Mouse (Mus musculus) hindbrain, embryonic 11.5 days (tissue): ENCODE results near the gene Tas2r140. TPM values are rescaled to one million over a fixed set of nuclear protein-coding genes. Genes with fewer than 3 reads are reported as not detected.
A peak's percentile ranks its signal among the peaks of the same experiment; 100 is the strongest.

Experiments used
- ATAC-seq: fragments of 200-750 bp; cut with Nextera tagmentation; 2 replicates; pipeline ENCODE4 v1.8.0; 2017; ENCODE audit warnings: mild to moderate bottlenecking, moderate TSS enrichment, moderate library complexity; ENCODE audit not compliant: low FRiP score
- DNase-seq: peaks from one replicate; pipeline ENCODE4 v3.0.0-alpha.2; 2015; ENCODE audit warnings: low spot score
- H3K27ac ChIP-seq: fragments of 300-500 bp; sonication (generic); 2 replicates; pipeline ENCODE4 v1.5.1; 2014; ENCODE audit warnings: mild to moderate bottlenecking, low read depth, low read length
- H3K27me3 ChIP-seq: fragments of 300-500 bp; sonication (generic); 2 replicates; pipeline ENCODE4 v1.6.1; 2014; ENCODE audit warnings: mild to moderate bottlenecking, low read length, moderate library complexity, mixed read lengths; ENCODE audit not compliant: control insufficient read depth, insufficient read depth
- H3K36me3 ChIP-seq: fragments of 300-500 bp; sonication (generic); 2 replicates; pipeline ENCODE4 v1.6.1; 2014; ENCODE audit warnings: mild to moderate bottlenecking, low read length, moderate library complexity, mixed read lengths; ENCODE audit not compliant: control insufficient read depth, insufficient read depth
- H3K4me1 ChIP-seq: fragments of 300-500 bp; sonication (generic); replicated peaks from 2 replicates; pipeline ENCODE4 v1.6.1; 2014; ENCODE audit warnings: low read length, mixed read lengths; ENCODE audit not compliant: control insufficient read depth, insufficient read depth
- H3K4me2 ChIP-seq: fragments of 300-500 bp; sonication (generic); replicated peaks from 2 replicates; pipeline ENCODE4 v1.6.1; 2014; ENCODE audit warnings: mild to moderate bottlenecking, low read depth, low read length
- H3K4me3 ChIP-seq: fragments of 300-500 bp; sonication (generic); 2 replicates; pipeline ENCODE4 v1.5.1; 2014; ENCODE audit warnings: low read depth, low read length
- H3K9ac ChIP-seq: fragments of 300-500 bp; sonication (generic); 2 replicates; pipeline ENCODE4 v1.6.1; 2014; ENCODE audit warnings: low read depth, low read length
- H3K9me3 ChIP-seq: fragments of 300-500 bp; sonication (generic); 2 replicates; pipeline ENCODE4 v1.6.1; 2016; ENCODE audit warnings: low read length; ENCODE audit not compliant: control insufficient read depth
- WGBS: fragments of 180-500 bp; shearing (Covaris S2); extraction: QIAGEN DNeasy Blood & Tissue Kit; methylation state at CpG from one replicate; pipeline ENCODE4 v1.1.7; 2014; 5-methylcytosine and 5-hydroxymethylcytosine counted together
- polyA plus RNA-seq: library from polyadenylated mRNA; unstranded; fragments of >200 nt; fragmentation: Nextera tagmentation; extraction: Ambion mirVana; gene quantifications from 2 replicates; pipeline ENCODE4 v1.2.1, GENCODE M21; 2014

Tas2r140 gene
- polyA plus RNA-seq = not detected in 2 replicates

GRCm38 (mm10) chr6:133055716-133056115 lies at the start of gene Tas2r140:
Gene Tas2r140 (minus strand): TSS chr6:133055816.
- no peaks in the 10 kb centered on the region for H3K9me3 ChIP-seq
- ATAC-seq = no peak
- no peaks in the 10 kb centered on the region for H3K27me3 ChIP-seq
- no peak for DNase-seq
- H3K27ac ChIP-seq = no peak within 1 kb of the TSS
- no peak within 1 kb of the TSS for H3K4me3 ChIP-seq
- no peaks in the 10 kb centered on the region for H3K4me1 ChIP-seq
- H3K36me3 ChIP-seq = no peaks in the 10 kb centered on the region
- H3K4me2 ChIP-seq = no peak within 1 kb of the TSS
- H3K9ac ChIP-seq = no peak within 1 kb of the TSS

GRCm38 (mm10) chr6:133104609-133104921 lies 48.9 kb upstream of the Tas2r140 start, which contains the start of gene Smim10l1:
Gene Smim10l1 (plus strand): TSS chr6:133104909.
- Histone ChIP-seq H3K4me2 (peak within 1 kb of the TSS; percentile 41), H3K9ac (peak within 1 kb of the TSS; percentile 94)

GRCm38 (mm10) chr6:133102430-133102829 lies 46.8 kb upstream of the Tas2r140 start:
- Histone ChIP-seq H3K36me3 (no peaks in the 10 kb centered on the region), H3K27me3 (no peaks in the 10 kb centered on the region), H3K4me2 (no peak overlapping the region), H3K27ac (no peak overlapping the region), H3K4me1 (no peaks in the 10 kb centered on the region), H3K9ac (no peak overlapping the region), H3K9me3 (no peaks in the 10 kb centered on the region), H3K4me3 (no peak overlapping the region)
- 67% methylated on average over 1 of the region's 1 CpGs for WGBS
- no peak for DNase-seq
- ATAC-seq = no peak

More at GRCm38 (mm10) chr6:133104609-133104921, 48.9 kb upstream of the Tas2r140 start, which contains the start of gene Smim10l1:
- Histone ChIP-seq H3K4me1 (no peaks in the 10 kb centered on the region), H3K27ac (peak within 1 kb of the TSS; percentile 98), H3K36me3 (no peaks in the 10 kb centered on the region), H3K27me3 (no peaks in the 10 kb centered on the region), H3K9me3 (no peaks in the 10 kb centered on the region), H3K4me3 (peak within 1 kb of the TSS; percentile 84)
- DNase-seq = no peak
- no peak for ATAC-seq

- WGBS = 73% methylated on average over 8 of the region's 8 CpGs
- Histone ChIP-seq H3K4me2 (no peak overlapping the region), H3K27me3 (no peaks in the 10 kb centered on the region), H3K4me3 (no peak overlapping the region), H3K9ac (no peak overlapping the region), H3K36me3 (no peaks in the 10 kb centered on the region), H3K4me1 (no peaks in the 10 kb centered on the region), H3K27ac (no peak overlapping the region), H3K9me3 (no peaks in the 10 kb centered on the region)
- DNase-seq (no peak), ATAC-seq (no peak)
Observed at GRCm38 (mm10) chr6:133092226-133092625, 36.6 kb upstream of the Tas2r140 start.

- no peak within 1 kb of the TSS for H3K4me2 ChIP-seq
- 85% methylated on average over 2 of the region's 2 CpGs for WGBS
- no peaks in the 10 kb centered on the region for H3K4me1 ChIP-seq
- no peak within 1 kb of the TSS for H3K9ac ChIP-seq
- no peaks in the 10 kb centered on the region for H3K36me3 ChIP-seq
- no peak within 1 kb of the TSS for H3K4me3 ChIP-seq
- H3K27me3 ChIP-seq = no peaks in the 10 kb centered on the region
- ATAC-seq (no peak), DNase-seq (no peak)
- H3K9me3 ChIP-seq = no peaks in the 10 kb centered on the region
- H3K27ac ChIP-seq = no peak within 1 kb of the TSS
Observed at GRCm38 (mm10) chr6:133037001-133037400, 18.6 kb downstream of the Tas2r140 start, which contains the start of gene Tas2r103. Gene Tas2r103 (minus strand): TSS chr6:133037101.

Other genes with a start within 250 kb of the Tas2r140 start
- not detected in 2 replicates for gene Tas2r123, start 208.7 kb downstream of the Tas2r140 start, polyA plus RNA-seq
- not detected in 2 replicates for gene Tas2r116, start 200.4 kb downstream of the Tas2r140 start, polyA plus RNA-seq
- gene Tas2r110, start 187.8 kb downstream of the Tas2r140 start, polyA plus RNA-seq = not detected in 2 replicates
- gene Tas2r113, start 162.8 kb downstream of the Tas2r140 start, polyA plus RNA-seq = not detected in 2 replicates
- gene Tas2r125, start 146.2 kb downstream of the Tas2r140 start, polyA plus RNA-seq = not detected in 2 replicates
- gene Tas2r129, start 104.7 kb downstream of the Tas2r140 start, polyA plus RNA-seq = not detected in 2 replicates
- not detected in 2 replicates for gene Tas2r131, start 97.9 kb downstream of the Tas2r140 start, polyA plus RNA-seq
- gene Tas2r109, start 74.9 kb downstream of the Tas2r140 start, polyA plus RNA-seq = not detected in 2 replicates
- not detected in 2 replicates for gene Tas2r103, start 18.7 kb downstream of the Tas2r140 start, polyA plus RNA-seq
- 77.3 and 92.5 TPM in 2 replicates for gene Smim10l1, start 49.1 kb upstream of the Tas2r140 start, polyA plus RNA-seq
- gene 5530400C23Rik, start 236.4 kb upstream of the Tas2r140 start, polyA plus RNA-seq = not detected in 2 replicates